Mouse (Mus musculus): ENCODE results near the gene Drg2.

Gene Drg2

DNA sequence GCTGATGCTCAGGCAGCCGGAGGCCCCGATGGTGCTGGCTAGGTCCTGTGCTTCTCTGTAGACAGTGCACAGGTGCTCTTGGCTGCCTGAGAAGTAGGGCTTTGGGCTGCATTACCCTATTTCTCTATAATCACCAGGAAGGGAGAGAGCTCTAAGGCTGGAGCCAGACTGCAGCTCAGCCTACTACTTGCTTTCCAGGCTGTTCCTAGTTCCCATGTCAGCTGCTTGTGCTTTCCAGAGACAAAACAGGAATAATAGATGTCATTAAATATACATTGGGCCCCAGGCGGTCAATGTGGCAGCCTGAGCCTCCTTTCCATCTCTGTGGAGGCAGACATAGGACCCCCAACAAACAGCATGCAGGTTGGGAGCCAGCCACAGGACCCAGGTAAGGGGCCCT, 14.6 kb downstream of the Drg2 start, which contains the start of gene Myo15:
Myo15 (plus strand) TSS at position 301 of the 400 bp plus-strand sequence.
- no peak for DNase-seq (ENCODE audit: extremely low spot score, low spot score)

DNA sequence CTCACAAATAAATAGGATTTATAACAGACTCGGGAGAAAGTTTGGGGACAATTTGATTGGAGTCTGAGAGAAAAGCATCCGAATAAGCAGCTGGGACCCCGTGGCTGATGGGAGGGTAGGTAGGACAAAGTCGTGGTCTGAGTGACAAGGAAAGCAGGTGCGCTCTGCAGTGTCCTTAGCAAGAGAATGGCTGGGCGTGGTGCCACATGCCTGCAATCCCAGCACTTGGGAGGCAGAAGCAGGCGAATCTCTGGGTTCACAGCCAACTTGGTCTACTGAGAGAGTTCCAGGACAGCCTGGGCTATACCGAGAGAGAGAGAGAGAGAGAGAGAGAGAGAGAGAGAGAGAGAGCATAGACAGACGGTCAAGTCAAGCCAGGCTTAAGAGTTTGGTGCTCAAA, 16.4 kb downstream of the Drg2 start:
- no peak for DNase-seq (ENCODE audit: extremely low spot score, low spot score)

DNA sequence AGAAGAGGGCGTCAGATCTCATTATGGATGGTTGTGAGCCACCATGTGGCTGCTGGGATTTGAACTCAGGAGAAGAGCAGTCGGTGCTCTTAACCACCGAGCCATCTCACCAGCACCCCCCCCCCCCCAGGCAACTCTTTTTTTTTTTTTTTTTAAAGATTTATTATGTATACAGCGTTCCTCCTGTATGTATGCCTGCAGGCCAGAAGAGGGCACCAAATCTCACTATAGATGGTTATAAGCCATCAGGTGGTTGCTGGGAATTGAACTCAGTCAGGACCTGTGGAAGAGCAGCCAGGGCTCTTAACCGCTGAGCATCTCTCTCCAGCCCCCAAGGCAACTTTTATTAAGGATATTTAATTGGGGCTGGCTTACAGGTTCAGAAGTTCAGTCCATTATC, 20.1 kb downstream of the Drg2 start:
- DNase-seq (ENCODE audit: extremely low spot score, low spot score) = no peak

DNA sequence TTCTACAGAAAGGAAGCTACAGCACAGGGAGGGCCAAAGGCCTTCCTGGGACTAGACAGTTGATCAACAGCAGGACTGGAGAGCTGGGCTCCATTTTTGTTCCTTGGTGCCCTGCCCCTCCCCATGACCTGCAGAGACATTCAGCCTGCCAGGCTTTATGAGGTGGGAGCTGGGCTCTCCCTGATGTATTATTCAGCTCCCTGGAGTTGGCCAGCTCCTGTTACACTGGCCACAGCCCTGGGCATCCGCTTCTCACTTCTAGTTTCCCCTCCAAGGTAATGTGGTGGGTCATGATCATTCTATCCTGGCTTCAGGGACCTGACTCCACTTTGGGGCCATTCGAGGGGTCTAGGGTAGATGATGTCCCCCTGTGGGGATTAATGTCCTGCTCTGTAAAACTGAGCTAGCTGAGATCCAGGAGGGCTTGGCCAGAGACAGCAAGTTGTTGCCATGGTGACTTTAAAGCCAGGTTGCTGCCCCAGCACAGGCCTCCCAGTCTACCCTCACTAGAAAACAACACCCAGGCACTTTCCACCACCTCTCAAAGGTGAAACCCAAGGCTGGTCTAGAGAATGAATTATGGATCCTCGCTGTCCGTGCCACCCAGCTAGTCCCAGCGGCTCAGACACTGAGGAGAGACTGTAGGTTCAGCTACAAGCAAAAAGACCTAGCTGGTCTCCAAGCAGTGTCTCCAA, 21.4 kb downstream of the Drg2 start:
- no peak for DNase-seq (ENCODE audit: extremely low spot score, low spot score)

DNA sequence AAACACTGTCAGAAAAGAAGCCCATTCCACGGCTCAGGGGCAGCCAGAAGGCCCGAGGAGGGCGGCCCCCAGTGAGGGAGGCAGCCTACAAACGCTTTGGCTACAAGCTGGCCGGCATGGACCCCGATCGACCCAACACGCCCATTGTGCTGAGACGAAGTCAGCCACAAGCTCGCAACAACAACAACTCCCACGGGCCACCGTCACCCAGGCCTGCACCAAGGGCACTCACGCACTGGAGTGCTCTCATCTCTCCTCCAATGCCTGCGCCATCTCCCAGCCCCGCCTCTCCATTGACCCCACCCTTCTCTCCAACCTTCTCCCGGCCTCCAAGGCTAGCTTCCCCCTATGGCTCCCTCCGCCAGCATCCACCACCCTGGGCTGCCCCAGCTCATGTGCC, 23.7 kb downstream of the Drg2 start:
- DNase-seq (ENCODE audit: extremely low spot score, low spot score) = peak; percentile 22

DNA sequence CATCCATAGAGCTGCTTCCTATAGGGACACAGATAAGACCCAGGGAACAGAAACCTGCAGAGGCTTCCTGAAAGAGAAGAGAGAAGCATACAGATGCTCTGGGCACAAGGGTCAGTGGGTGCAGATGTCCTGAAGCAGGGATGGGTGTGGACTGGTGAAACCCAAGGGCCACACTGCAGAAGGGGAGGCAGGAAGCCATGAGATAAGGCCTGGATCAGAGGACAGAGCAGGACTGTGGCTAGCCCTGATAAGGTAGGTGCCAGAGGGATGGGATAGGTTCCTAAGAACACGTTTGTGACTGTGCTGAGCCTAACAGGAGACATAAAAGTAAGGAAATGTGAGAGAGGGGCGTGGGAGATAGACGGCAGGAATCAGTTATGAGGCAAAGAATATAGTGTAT, 31.9 kb downstream of the Drg2 start:
- DNase-seq (ENCODE audit: extremely low spot score, low spot score) = no peak

DNA sequence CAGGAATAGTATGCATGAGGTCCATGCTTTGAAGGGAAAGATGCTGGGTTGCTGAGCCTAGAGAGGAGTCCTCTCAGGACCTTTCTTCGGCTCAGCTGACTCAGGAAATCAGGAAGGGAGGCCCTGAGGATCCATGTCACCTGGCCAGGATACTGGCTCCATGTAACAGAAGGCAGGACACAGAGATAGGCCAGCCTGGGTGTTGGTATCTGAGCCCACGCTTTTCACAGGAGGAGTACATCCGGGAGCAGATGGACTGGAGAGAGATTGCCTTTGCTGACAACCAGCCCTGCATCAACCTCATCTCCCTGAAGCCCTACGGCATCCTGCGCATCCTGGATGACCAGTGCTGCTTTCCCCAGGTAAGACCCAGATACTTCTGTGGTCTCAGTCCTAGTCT, 38.3 kb downstream of the Drg2 start:
- DNase-seq (ENCODE audit: extremely low spot score, low spot score) = no peak

DNA sequence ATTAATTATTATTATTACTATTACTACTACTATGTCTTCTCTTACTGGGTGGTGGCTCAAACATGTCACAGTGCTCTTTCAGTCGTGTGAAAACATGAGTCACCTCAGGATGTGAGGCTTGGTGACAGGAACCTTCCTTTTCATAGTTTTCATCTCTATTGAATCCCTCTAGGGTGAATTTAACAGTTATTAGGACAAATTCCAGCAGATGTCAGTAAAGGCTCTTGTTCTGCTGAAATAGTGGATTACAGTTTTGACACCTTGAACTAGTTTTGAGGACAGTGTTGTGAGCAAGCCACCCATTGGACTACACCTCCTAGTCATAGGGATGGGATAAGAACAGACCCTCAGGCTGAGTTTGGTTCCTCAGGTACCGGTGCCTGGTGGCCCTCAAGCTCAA, 41.3 kb downstream of the Drg2 start:
- DNase-seq (ENCODE audit: extremely low spot score, low spot score) = no peak

DNA sequence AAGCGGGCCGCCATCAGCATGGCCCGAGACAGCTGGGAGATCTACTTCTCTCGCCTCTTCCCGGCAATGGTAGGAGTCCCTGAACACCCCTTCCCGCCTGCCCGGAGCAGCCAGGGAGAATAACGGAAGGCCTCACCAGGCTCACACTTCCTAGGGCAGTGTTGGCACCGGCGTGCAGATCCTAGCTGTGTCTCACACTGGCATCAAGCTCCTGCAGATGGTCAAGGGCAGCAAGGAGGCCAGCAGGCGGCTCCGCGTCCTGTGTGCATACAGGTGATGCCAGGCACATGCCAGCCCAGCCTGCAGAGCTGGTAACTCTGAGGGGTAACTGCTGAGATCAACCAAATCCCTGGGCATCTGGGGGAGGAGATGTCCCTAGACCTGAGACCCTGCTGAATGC, 52.9 kb downstream of the Drg2 start:
- no peak for DNase-seq (ENCODE audit: extremely low spot score, low spot score)

DNA sequence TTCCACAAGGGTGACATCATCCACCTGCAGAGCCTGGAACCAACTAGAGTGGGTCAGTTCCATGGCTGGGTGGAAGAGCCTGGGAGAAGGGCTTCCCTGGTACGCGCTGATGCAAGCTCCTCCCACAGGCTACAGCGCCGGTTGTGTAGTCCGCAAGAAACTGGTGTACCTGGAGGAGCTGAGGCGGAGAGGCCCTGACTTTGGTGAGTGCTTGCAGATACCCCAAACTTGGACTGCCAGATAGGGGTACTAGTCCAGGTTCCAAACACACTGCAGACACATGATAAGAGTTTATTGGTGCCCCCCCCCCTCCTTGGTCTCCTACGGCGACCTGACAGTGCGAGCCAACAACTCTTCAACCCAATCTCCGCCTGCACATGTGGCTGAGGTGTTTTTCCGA, 54.6 kb downstream of the Drg2 start:
- DNase-seq (ENCODE audit: extremely low spot score, low spot score) = peak; percentile 17

DNA sequence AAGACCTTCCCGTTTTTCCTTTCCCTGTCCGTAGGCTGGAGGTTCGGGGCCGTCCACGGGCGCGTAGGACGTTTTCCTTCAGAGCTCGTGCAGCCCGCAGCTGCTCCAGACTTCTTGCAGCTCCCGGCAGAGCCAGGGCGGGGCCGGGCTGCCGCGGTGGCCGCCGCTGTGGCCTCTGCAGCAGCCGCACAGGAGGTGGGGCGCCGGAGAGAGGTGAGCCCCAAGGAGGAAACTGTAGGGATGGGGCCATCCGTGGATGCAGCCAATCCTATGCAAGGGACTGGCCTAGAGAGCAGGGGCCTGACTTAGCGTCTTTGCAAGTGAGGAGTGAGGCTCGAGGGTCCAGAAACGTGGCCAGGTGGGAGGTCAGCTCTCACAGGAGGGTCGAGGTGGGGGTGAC, 55.1 kb downstream of the Drg2 start:
- DNase-seq (ENCODE audit: extremely low spot score, low spot score) = no peak

DNA sequence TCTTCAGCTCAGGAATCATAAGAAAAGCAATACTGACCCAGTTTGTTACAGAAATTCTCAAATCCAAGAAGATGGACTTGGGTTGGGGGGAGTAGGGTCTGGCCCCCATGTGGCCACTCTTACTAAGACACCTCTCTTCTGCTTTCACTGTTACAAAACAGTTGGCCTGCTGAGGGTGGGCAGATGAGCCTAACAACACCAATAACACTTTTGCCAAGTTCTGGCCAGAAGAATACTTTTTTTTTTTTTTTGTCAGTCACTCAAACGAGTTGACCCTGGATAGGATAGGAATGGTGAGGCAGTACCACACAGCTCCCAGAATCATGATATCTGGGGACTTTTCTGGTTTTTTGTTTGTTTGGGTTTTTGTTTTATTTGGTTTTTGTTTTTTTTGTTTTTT, 57.5 kb downstream of the Drg2 start:
- DNase-seq (ENCODE audit: extremely low spot score, low spot score) = no peak

DNA sequence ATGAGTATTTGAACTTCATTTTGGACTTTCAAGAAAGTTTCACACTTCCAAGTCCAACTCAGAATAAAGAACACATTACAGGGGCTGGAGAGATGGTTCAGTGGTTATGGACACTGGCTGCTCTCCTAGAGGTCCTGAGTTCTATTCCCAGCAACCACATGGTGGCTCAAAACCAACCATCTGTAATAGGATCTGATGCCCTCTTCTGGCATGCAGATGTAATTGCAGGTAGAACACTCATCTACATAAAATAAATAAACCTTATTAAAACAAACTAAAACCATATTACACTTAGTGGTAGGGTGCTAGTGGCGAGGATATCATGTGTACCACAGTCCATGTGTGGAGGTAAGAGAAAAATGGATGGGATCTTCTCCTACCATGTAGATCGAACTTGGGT, 58.1 kb downstream of the Drg2 start:
- DNase-seq (ENCODE audit: extremely low spot score, low spot score) = no peak

DNA sequence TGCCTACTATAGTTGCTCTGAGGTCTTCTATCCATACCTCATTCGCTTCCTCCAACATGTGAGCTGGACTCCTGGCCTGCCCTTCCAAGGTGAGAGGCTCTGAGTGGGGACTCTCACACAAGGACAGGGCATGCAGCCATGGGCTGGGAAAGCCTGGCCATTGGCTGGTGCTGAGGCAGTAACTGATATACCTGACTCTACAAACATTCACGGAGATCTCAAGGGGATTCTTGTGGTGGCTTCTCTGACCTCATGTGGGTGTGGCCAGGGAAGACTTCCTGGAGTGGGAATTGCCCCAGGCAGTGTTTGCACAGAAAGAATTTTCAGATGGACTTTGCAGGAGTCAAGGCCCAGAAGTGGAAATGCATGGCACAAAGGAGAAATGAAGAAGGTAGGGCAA, 60.5 kb downstream of the Drg2 start:
- no peak for DNase-seq (ENCODE audit: extremely low spot score, low spot score)

DNA sequence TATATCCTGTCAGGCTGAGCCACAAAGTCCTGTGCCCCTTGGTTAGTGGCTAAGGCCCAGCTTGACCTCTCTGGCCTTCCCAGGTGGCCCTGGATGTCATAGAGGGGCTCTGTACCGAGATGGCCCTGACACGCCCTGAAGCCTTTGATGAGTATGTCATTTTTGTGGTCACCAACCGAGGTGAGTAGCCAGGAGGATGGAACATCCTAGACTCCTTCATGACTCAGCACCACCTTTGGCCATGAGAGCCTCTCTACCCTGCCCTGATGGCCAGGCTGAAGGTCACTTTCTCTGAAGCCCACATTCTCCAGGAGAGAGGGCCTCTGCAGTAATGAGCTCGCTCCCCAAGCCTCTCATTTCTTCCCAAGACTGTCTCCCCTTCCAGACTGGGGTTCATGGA, 63.9 kb downstream of the Drg2 start:
- DNase-seq (ENCODE audit: extremely low spot score, low spot score) = no peak
